Mouse (Mus musculus) layer of hippocampus, adult 9-11 months (tissue): Measurements from ENCODE around the gene Nup107.
"Not testable (repeated sequence)": the region's sequence is repeated elsewhere in the genome, so short reads cannot be mapped to it uniquely, and the experiment has no call there.

ENCODE experiments used
- DNase-seq: peaks from one replicate; pipeline ENCODE4 v3.0.0; 2022

Nup107 gene

GRCm38 (mm10) chr10:117749050-117749686, 43.3 kb downstream of the Nup107 start:
- DNase-seq: no peak

- no peak for DNase-seq
These were observed 44.0 kb downstream of the Nup107 start for GRCm38 (mm10) chr10:117748276-117749049.

DNA sequence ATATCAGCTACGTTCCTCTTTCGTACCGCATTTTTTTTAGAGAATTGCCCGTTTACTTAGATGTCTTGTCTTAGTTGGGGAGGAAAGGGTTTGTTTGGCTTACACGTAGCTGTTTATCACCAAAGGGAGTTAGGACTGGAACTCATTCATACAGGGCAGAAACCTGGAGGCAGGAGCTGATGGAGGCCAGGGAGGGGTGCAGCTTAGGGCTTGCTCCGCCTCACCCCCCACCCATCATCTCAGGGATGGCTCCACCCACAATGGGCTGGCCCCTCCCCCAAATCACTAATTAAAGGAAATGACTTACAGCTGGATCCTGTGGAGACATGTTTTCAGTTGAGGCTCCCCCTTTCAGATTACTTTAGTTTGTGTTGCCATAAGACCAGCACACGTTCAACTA, 44.8 kb downstream of the Nup107 start:
- no peak for DNase-seq

DNA sequence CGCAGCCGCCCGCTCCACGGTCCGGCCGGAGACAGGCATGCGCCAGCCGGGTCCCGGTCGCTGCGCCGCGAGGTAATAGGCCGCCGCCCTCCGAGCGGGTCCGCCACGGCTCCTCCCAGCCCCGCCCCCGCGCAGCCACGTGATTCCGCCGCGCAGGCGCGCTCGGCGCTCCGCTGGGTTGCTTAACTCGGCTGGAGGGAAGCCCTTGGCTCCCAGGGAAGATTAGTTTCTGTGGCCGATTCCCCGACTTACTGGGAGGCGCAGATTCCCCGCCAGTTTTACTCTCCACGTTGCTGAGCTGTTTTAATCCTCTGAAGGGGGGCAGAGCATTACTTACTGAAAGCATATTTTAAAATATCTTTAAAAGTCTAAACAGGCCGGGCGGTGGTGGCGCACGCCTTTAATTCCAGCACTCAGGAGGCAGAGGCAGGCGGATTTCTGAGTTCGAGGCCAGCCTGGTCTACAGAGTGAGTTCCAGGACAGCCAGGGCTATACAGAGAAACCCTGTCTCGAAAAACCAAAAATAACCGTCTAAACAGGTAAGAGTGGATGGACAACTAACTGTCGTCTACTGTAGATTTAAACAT, 46.1 kb downstream of the Nup107 start, which contains the start of gene Slc35e3:
Gene Slc35e3 (minus strand): TSS at position 69 of the 587 bp plus-strand sequence.
- peak; percentile 94 for DNase-seq

DNA sequence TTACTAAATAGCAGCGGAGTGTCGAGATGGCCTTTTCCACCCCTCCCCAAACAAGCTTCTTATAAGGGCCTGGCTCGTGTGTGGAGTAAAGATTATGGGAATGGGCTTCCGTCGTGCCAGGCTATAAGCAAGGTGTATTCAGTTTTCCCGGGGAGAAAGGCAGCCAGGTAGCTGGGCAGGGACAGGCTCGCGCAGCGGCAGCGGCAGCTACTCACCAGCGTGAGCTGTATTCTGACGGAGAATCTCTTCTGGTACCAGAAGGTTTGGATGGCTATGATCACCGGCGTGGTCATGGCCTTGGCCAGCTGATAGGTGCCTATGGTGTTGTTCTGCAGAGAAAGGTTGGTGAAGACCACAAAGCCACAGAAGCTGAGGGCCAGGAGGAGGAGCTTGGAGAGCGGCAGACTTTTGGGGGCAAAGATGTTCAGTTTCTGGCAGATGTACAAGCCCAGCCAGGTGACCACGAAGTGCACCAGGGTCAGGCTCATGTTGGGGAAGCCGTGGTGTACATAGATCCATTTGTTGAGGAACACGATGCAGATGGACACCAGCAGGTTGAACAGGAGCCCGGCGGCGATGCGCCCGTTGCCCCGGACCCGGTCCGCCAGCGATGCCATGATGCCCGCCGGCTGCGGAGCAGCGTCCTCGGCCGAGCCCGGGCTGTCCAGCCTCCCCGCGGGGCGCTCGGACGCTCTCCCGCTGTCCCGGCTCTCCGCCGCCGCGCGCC, 46.8 kb downstream of the Nup107 start:
- DNase-seq: not testable (repeated sequence)

DNA sequence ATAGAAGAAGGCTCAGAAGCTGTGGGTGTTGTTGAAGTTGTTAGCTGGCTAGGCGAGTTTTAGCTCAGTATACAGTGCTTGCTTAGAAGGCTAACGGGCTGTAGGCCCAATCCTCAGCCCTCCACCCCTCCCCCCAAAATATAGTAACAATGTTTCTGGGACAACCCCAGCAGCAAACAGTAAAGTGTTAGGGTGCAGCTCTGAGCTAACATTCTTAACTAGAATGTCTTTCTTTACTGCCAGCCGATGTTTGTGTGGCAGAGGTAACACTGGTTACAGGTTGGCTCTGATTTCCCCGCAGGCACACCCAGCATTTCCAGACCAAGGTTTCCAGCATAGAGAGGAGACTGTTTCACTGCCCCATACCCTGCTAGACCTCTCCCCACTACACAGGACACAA, 48.6 kb downstream of the Nup107 start:
- no peak for DNase-seq

DNA sequence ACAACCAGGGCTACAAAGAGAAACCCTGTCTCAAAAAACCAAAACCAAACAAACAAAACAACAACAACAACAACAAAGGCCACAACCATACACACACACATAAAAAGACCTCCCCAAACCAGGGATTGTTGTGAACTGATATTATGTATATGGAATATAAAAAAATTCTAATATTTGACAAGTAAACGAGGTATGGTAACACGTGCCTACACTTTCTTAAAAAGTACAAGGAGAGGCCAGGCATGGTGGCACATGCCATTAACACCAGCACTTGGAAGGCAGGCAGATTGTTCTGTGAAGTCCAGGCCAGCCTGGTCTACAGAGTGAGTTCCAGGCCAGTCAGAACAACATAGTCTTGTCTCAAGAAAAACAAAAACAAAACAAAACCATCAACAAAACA, 49.3 kb downstream of the Nup107 start:
- DNase-seq: no peak

DNA sequence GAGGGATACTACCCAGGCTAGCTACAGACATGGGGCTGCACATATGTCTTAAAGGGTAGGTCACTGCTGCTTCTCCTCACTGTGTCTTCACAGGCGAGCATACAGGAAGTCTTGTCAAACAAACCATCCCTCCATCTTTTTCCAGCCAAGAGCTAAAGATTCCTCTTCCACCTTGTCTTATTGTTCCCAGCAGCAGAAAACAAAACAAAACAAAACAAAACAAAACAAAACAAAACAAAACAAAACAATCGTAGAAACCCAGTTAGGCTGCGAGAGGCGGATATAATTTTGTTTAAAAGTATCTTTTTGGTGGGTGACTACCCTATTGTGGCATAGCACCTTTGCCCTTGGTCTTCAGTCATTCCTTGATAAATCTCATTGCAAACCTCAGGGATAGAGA, 49.9 kb downstream of the Nup107 start:
- no peak for DNase-seq

DNA sequence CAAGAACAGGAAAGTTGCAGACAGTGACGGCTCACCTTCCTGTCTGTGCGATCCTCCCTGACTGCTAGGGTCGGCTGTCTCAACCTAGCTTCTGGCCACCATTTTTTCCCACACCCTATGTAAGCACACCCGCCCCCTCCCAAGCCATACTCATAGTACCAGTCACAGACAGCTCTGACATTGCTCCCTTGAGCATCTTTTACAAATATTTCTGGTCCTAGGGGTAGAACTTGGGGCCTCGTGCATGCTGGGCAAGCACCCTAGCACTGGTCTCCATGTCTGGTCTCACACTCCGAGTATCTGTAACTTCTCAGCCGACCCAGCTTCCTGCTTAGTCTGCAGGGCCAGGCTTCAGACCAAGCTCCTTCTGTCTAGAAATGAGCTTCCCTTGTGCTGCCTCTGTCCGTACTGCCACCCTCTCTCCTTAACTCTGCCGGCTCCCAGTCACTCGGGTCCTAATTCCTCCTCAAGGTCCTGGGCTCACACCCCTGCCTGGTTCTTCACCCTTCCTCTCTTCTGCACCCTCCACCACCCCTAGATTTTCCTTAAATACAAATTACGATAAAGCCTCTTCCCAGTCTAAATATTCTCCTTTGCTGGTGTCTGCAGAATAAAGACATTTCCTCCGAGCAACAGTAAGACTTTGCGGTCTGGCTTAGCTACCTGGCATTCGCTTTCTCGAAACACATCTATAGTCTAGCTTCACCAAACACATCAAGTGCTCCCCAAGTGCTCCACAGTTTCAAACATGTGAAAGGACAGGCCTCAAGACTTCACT, 50.6 kb downstream of the Nup107 start:
- DNase-seq: no peak

- no peak for DNase-seq
These were observed 51.6 kb downstream of the Nup107 start for GRCm38 (mm10) chr10:117740921-117741320.

DNA sequence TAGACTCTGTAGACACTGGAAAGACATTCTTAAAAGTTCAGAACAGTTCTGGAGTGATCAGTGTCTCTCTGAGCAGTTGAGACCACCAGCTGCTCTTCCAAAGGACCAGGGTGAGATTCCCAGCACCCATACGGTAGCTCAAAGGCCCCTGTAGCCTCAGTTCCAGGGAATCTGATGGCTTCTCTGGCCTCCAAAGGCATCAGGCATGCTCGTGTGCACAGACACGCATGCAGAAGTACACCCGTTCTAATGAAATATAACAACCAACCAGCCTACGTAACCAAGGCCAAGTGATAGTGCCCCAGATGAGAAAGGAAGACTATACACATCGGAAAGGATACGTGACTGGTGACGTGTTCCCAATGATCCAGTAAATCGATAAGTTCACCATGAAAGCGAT, 52.3 kb downstream of the Nup107 start:
- no peak for DNase-seq

- DNase-seq: no peak
These were observed 52.9 kb downstream of the Nup107 start for GRCm38 (mm10) chr10:117739648-117739948.

- no peak for DNase-seq
These were observed 53.4 kb downstream of the Nup107 start for GRCm38 (mm10) chr10:117738928-117739647.

DNA sequence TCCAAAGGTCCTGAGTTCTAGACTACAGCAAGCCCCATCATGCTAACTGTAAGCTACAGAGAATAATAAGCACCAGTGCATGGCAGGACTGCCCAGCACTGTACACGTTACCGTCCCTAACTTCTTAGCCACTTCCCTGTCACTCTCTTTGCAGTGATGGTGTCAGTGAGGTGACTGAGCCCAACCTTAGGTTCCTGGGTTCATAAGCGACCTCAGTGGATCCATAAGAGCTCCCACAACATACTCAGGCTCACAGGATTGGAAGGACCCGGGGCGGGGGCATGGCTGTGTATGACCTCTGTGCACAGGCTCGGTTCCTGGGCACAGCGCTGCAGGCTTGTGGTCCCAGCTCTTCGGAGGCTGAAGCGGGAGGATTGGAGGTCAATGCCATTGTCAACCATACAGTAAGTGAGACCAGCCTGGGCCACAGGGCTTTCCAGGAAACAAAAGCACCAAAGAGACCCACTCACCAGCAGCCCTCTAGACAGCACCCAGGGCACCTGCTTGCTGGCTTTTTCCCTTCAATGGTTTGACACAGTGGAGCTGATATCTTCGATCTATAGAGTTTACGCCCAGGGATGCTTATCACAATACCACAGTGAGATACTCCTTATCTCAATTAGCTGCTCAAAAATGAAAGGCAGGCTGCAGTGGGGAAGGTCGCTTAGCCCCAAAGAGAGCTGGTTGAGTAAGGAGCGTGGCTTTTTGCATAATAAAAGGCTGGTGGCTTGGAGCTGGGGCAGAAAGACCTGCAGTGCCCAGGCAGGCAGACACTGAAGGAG, 54.2 kb downstream of the Nup107 start:
- DNase-seq: no peak

DNA sequence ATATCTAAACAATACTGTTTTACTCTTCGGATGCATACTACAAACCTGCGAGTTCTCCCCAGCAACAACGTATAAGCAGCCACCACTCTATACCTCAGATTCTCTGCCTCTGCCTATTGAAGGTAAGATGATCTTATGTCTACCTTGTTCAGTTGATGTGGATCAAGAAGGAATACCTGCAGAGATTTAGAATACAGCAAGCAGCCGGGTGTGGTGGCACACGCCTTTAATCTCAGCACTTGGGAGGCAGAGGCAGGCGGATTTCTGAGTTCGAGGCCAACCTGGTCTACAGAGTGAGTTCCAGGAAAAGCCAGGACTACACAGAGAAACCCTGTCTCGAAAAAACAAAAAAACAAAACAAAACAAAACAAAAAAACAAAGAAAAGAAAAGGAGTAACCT, 55.0 kb downstream of the Nup107 start:
- DNase-seq: not testable (repeated sequence)

DNA sequence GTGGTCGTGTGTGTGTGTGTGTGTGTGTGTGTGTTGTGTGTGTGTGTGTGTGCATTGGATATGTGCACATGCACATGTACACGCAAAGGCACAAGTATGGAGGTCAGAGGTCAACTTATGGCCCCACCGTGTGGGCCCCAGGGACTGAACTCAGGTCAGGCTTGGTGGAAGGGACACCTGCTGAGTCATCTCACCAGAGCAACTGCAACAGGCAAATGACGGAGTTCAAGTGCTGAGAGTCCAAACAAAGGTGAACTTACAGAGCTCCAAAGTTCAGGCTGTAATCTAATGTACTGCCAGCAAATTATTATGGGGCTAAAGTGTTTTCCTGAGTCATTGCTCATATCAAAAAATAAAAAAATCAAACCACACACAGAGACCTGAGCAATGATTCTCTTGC, 55.4 kb downstream of the Nup107 start:
- DNase-seq: no peak

- no peak for DNase-seq
These were observed 55.9 kb downstream of the Nup107 start for GRCm38 (mm10) chr10:117736573-117736972.

DNA sequence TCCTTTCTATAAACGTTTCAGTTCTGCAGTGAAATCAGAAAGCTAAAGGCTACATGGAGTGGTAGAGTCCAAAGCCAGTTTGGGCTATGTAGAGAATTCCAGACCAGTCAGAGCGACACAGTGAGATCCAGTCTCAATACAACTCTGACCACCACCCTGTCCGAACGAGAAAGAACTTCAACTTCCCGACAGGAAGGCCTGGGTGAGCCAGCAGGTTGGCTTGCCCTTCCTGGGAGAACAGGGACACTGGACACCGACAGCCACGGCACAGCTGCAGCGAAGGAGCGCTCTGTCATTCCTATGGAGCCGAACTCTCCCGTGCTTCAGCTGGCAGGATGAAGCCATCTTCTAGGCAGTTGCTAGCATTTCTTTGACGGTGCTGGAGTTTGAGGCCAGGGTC, 57.1 kb downstream of the Nup107 start:
- DNase-seq: not testable (repeated sequence)

- not testable (repeated sequence) for DNase-seq
These were observed 58.2 kb downstream of the Nup107 start for GRCm38 (mm10) chr10:117734104-117734852.

- DNase-seq: not testable (repeated sequence)
These were observed 58.9 kb downstream of the Nup107 start for GRCm38 (mm10) chr10:117733626-117734025.
